Mouse (Mus musculus): ENCODE data around the gene Chchd10. TPM values are rescaled to one million over a fixed set of nuclear protein-coding genes. Genes with fewer than 3 reads are reported as not detected.

Gene Chchd10
- polyA plus RNA-seq, 1 experiment: 441 TPM

GRCm38 (mm10) chr10:75921026-75921725 is 11.8 kb upstream of the Chchd10 start, which contains the start of gene Smarcb1:
Gene Smarcb1 (minus strand): TSS chr10:75921617.
- TF ChIP-seq SRF (IDR thresholded peaks at IDR 0.05; ENCODE audit: control insufficient read depth, insufficient read length, low read depth) (peak; percentile 34), POLR2AphosphoS2 (IDR thresholded peaks at IDR 0.05; ENCODE audit: insufficient read length, low read depth) (peak; percentile 100), CEBPB (IDR thresholded peaks at IDR 0.05; ENCODE audit: insufficient read depth, poor library complexity, severe bottlenecking) (no peak), MYOD1 (IDR thresholded peaks at IDR 0.05; ENCODE audit: control insufficient read depth in 1 of 3, insufficient read length in 2 of 3, low read depth in 2 of 3) (peak in 2 of 3 experiments; percentile 15 to 18), TCF12 (IDR thresholded peaks at IDR 0.05; ENCODE audit: insufficient read depth, poor library complexity, severe bottlenecking) (no peak), POLR2A (IDR thresholded peaks at IDR 0.05; ENCODE audit: insufficient read length, low read depth) (peak; percentile 84), USF1 (IDR thresholded peaks at IDR 0.05; ENCODE audit: low read depth) (no peak), TCF3 (IDR thresholded peaks at IDR 0.05; ENCODE audit: insufficient read length, low read depth) (no peak), MYOG (IDR thresholded peaks at IDR 0.05; ENCODE audit: control insufficient read depth in 1 of 3, insufficient read depth in 1 of 3, insufficient read length in 2 of 3, low read depth in 2 of 3) (no peak)
- H3K36me3 ChIP-seq (ENCODE audit: control insufficient read depth, insufficient read depth): peaks cover 33% of the 10 kb centered on the region
- H3K79me2 ChIP-seq (ENCODE audit: control insufficient read depth, insufficient read depth): peaks cover 49% of the 10 kb centered on the region
- peak within 1 kb of the TSS; percentile 67 for H3ac ChIP-seq (ENCODE audit: control insufficient read depth, insufficient read length)
- H3K4me2 ChIP-seq (ENCODE audit: low read depth): peak within 1 kb of the TSS; percentile 96
- H3K4me3 ChIP-seq: peak within 1 kb of the TSS; percentile 88
- no peaks in the 10 kb centered on the region for H3K27me3 ChIP-seq (ENCODE audit: control insufficient read depth, insufficient read depth, insufficient read length)

- Histone ChIP-seq H3K27me3 (ENCODE audit: control insufficient read depth, insufficient read depth, insufficient read length) (no peaks in the 10 kb centered on the region), H3K4me2 (ENCODE audit: low read depth) (peak overlapping the region; percentile 78), H3K79me2 (ENCODE audit: control insufficient read depth, insufficient read depth) (peaks cover 41% of the 10 kb centered on the region), H3ac (ENCODE audit: control insufficient read depth, insufficient read length) (peak overlapping the region; percentile 67), H3K4me3 (peak overlapping the region; percentile 88), H3K36me3 (ENCODE audit: control insufficient read depth, insufficient read depth) (peaks cover 28% of the 10 kb centered on the region)
- peak; percentile 46 for TF ChIP-seq POLR2A (IDR thresholded peaks at IDR 0.05; ENCODE audit: insufficient read length, low read depth)
- peak; percentile 79 for TF ChIP-seq POLR2AphosphoS2 (IDR thresholded peaks at IDR 0.05; ENCODE audit: insufficient read length, low read depth)
- TF ChIP-seq SRF (IDR thresholded peaks at IDR 0.05; ENCODE audit: control insufficient read depth, insufficient read length, low read depth): no peak
Measured at GRCm38 (mm10) chr10:75921726-75922560, 11.0 kb upstream of the Chchd10 start.

DNA sequence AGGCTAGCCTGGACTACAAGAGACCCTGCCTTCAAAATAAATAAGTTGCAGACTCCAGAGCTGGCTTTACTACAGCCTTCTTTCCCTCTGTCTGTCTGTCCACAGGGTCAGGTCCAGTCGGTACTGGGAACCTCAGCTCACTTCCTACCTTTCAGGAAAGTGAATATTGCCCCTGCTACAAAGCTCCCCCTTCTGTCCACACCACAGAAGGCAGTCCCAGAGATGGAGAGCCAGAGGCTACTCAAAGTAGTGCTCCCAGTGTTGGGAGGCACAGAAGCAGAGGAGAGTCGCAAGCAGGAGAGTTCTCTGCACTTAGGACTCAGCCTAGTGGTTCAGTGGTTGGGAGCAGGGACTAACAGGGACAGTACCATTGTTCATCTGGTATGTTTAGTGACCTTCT is 8.6 kb upstream of the Chchd10 start:
- H3K27me3 ChIP-seq (ENCODE audit: control insufficient read depth, insufficient read depth, insufficient read length): no peaks in the 10 kb centered on the region

GRCm38 (mm10) chr10:75926396-75926795 is 6.5 kb upstream of the Chchd10 start:
- Histone ChIP-seq H3K27me3 (ENCODE audit: control insufficient read depth, insufficient read depth, insufficient read length) (no peaks in the 10 kb centered on the region), H3ac (ENCODE audit: control insufficient read depth, insufficient read length) (no peak overlapping the region), H3K4me2 (ENCODE audit: low read depth) (no peak overlapping the region), H3K4me3 (no peak overlapping the region), H3K79me2 (ENCODE audit: control insufficient read depth, insufficient read depth) (peaks cover 27% of the 10 kb centered on the region), H3K36me3 (ENCODE audit: control insufficient read depth, insufficient read depth) (peaks cover 34% of the 10 kb centered on the region)
- TF ChIP-seq E2F4 (IDR thresholded peaks at IDR 0.05; ENCODE audit: insufficient read depth): no peak
- no peak for TF ChIP-seq POLR2AphosphoS2 (IDR thresholded peaks at IDR 0.05; ENCODE audit: insufficient read length, low read depth)
- no peak for TF ChIP-seq MAX (IDR thresholded peaks at IDR 0.05; ENCODE audit: low read depth)
- no peak for TF ChIP-seq MYOG (IDR thresholded peaks at IDR 0.05; ENCODE audit: control insufficient read depth in 1 of 3, insufficient read depth in 1 of 3, insufficient read length in 2 of 3, low read depth in 2 of 3)
- TF ChIP-seq REST (IDR thresholded peaks at IDR 0.05; ENCODE audit: insufficient read depth, insufficient read length): no peak

More for the DNA sequence above, 8.6 kb upstream of the Chchd10 start:
- H3K4me3 ChIP-seq: no peak overlapping the region
- peaks cover 34% of the 10 kb centered on the region for H3K36me3 ChIP-seq (ENCODE audit: control insufficient read depth, insufficient read depth)
- TF ChIP-seq USF1 (IDR thresholded peaks at IDR 0.05; ENCODE audit: low read depth) (no peak), MYOD1 (IDR thresholded peaks at IDR 0.05; ENCODE audit: control insufficient read depth in 1 of 3, insufficient read length in 2 of 3, low read depth in 2 of 3) (no peak), REST (IDR thresholded peaks at IDR 0.05; ENCODE audit: insufficient read depth, insufficient read length) (no peak), MAX (IDR thresholded peaks at IDR 0.05; ENCODE audit: low read depth) (no peak), POLR2AphosphoS2 (IDR thresholded peaks at IDR 0.05; ENCODE audit: insufficient read length, low read depth) (no peak)
- H3K4me2 ChIP-seq (ENCODE audit: low read depth): no peak overlapping the region
- H3K79me2 ChIP-seq (ENCODE audit: control insufficient read depth, insufficient read depth): peaks cover 26% of the 10 kb centered on the region
- H3ac ChIP-seq (ENCODE audit: control insufficient read depth, insufficient read length): no peak overlapping the region

DNA sequence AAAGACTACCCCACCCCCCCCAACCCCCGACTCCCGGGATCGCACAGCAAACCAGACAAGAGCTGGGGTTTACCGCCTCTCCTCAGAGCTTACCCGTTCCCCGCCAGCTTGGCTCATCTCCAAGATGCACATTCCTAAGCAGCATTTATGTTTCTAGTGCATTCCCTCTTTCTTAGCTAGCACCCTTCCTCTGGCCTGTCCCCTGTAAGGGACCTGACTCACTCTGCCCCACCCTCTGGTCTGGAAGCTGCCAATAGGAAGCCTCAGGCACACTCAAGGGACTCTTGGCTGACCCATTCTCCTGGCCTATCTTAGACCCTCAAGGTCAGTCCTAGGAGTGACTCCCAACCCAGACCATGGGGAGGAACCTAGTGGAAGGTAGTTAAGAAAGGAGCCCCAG is 2.6 kb upstream of the Chchd10 start:
- Histone ChIP-seq H3K4me2 (ENCODE audit: low read depth) (peak overlapping the region; percentile 83), H3K27me3 (ENCODE audit: control insufficient read depth, insufficient read depth, insufficient read length) (no peaks in the 10 kb centered on the region), H3K4me3 (peak overlapping the region; percentile 74), H3ac (ENCODE audit: control insufficient read depth, insufficient read length) (no peak overlapping the region), H3K36me3 (ENCODE audit: control insufficient read depth, insufficient read depth) (peaks cover 15% of the 10 kb centered on the region), H3K79me2 (ENCODE audit: control insufficient read depth, insufficient read depth) (peaks cover 34% of the 10 kb centered on the region)
- no peak for TF ChIP-seq TCF12 (IDR thresholded peaks at IDR 0.05; ENCODE audit: insufficient read depth, poor library complexity, severe bottlenecking)
- no peak for TF ChIP-seq MYOD1 (IDR thresholded peaks at IDR 0.05; ENCODE audit: control insufficient read depth in 1 of 3, insufficient read length in 2 of 3, low read depth in 2 of 3)
- TF ChIP-seq MYOG (IDR thresholded peaks at IDR 0.05; ENCODE audit: control insufficient read depth in 1 of 3, insufficient read depth in 1 of 3, insufficient read length in 2 of 3, low read depth in 2 of 3): no peak
- no peak for TF ChIP-seq SRF (IDR thresholded peaks at IDR 0.05; ENCODE audit: control insufficient read depth, insufficient read length, low read depth)
- no peak for TF ChIP-seq REST (IDR thresholded peaks at IDR 0.05; ENCODE audit: insufficient read depth, insufficient read length)
- peak; percentile 48 for TF ChIP-seq POLR2AphosphoS2 (IDR thresholded peaks at IDR 0.05; ENCODE audit: insufficient read length, low read depth)
- TF ChIP-seq MAX (IDR thresholded peaks at IDR 0.05; ENCODE audit: low read depth): no peak
- peak; percentile 23 for TF ChIP-seq POLR2A (IDR thresholded peaks at IDR 0.05; ENCODE audit: insufficient read length, low read depth)
- TF ChIP-seq TCF3 (IDR thresholded peaks at IDR 0.05; ENCODE audit: insufficient read length, low read depth): no peak

Measured in myocyte (in vitro differentiated cells).